Mouse (Mus musculus) hindbrain, embryonic 16.5 days (tissue): ENCODE measurements around the gene Swap70. TPM values are rescaled to one million over a fixed set of nuclear protein-coding genes. Genes with fewer than 3 reads are reported as not detected.

Experiments used
- ATAC-seq: fragments of 200-750 bp; cut with Nextera tagmentation; 2 replicates; pipeline ENCODE4 v1.8.0; 2017; ENCODE audit warnings: moderate TSS enrichment, moderate library complexity
- H3K27ac ChIP-seq: fragments of 300-500 bp; sonication (generic); 2 replicates; pipeline ENCODE4 v1.5.1; 2014; ENCODE audit warnings: low read depth, mild to moderate bottlenecking, control low read depth, low read length, moderate library complexity
- H3K27me3 ChIP-seq: fragments of 300-500 bp; sonication (generic); replicated peaks from 2 replicates; pipeline ENCODE4 v1.6.1; 2014; ENCODE audit warnings: low read length; ENCODE audit not compliant: control insufficient read depth, insufficient read depth
- H3K36me3 ChIP-seq: fragments of 300-500 bp; sonication (generic); 2 replicates; pipeline ENCODE4 v1.6.1; 2014; ENCODE audit warnings: mild to moderate bottlenecking, low read length, moderate library complexity, mixed read lengths; ENCODE audit not compliant: control insufficient read depth, insufficient read depth
- H3K4me1 ChIP-seq: fragments of 300-500 bp; sonication (generic); 2 replicates; pipeline ENCODE4 v1.6.1; 2014; ENCODE audit warnings: low read depth, low read length; ENCODE audit not compliant: control insufficient read depth, insufficient read depth
- H3K4me2 ChIP-seq: fragments of 300-500 bp; sonication (generic); 2 replicates; pipeline ENCODE4 v1.6.1; 2014; ENCODE audit warnings: mild to moderate bottlenecking, low read length, control low read depth, moderate library complexity
- H3K4me3 ChIP-seq: fragments of 300-500 bp; sonication (generic); 2 replicates; pipeline ENCODE4 v1.5.1; 2014; ENCODE audit warnings: mild to moderate bottlenecking, low read length, control low read depth, moderate library complexity
- H3K9ac ChIP-seq: fragments of 300-500 bp; sonication (generic); 2 replicates; pipeline ENCODE4 v1.6.1; 2014; ENCODE audit warnings: low read depth, mild to moderate bottlenecking, control low read depth, low read length, moderate library complexity
- H3K9me3 ChIP-seq: fragments of 300-500 bp; sonication (generic); 2 replicates; pipeline ENCODE4 v1.6.1; 2014; ENCODE audit warnings: mild to moderate bottlenecking, low read length, moderate library complexity; ENCODE audit not compliant: control insufficient read depth
- WGBS: fragments of 180-500 bp; shearing (Covaris S2); extraction: QIAGEN DNeasy Blood & Tissue Kit; methylation state at CpG from one replicate; pipeline ENCODE4 v1.1.7; 2014; 5-methylcytosine and 5-hydroxymethylcytosine counted together
- polyA plus RNA-seq: library from polyadenylated mRNA; unstranded; fragments of >200 nt; fragmentation: Nextera tagmentation; extraction: Ambion mirVana; gene quantifications from 2 replicates; pipeline ENCODE4 v1.2.1, GENCODE M21; 2015

Gene Swap70
- polyA plus RNA-seq, 1 experiment from 2014 or later, result 10.6 TPM

DNA sequence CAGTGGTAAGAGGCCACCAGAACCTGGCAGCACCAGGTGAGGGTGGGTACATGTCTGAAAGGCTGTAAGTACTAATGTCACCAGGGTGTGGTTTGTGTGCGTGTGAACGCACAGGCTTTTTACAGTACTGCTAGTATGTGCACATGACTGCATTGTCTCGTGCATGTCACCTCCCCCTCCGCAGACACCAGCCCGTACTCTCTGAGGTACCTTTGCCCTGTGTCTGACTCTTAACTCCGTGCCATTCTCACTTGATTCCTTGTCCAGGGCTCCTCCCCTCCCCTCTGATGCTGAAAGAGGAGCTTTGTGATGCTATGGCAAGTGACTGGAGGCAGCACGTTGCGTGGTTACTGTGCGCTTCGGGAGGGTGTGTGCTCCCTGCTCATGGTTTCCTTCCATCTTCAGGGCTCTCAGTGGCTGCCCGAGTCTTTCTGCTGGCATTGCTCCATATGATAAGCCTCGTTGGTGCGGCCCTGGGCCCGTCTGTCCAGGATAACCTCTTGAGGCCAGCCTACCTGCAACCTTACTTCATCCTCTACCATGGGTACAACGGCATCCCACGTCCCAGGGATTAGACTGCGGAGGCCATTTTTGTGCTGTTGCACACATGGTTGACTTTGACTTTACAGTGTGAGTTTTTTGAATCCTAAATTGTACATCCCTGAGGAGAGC lies 77.4 kb downstream of the Swap70 start:
- H3K4me1 ChIP-seq, result no peaks in the 10 kb centered on the region
- no peak overlapping the region for H3K4me3 ChIP-seq
- H3K27ac ChIP-seq, result no peak overlapping the region
- no peak for ATAC-seq
- 89% methylated on average over 17 of the region's 17 CpGs for WGBS
- no peaks in the 10 kb centered on the region for H3K36me3 ChIP-seq
- no peaks in the 10 kb centered on the region for H3K9me3 ChIP-seq
- no peak overlapping the region for H3K9ac ChIP-seq
- no peak overlapping the region for H3K4me2 ChIP-seq
- H3K27me3 ChIP-seq, result no peaks in the 10 kb centered on the region

DNA sequence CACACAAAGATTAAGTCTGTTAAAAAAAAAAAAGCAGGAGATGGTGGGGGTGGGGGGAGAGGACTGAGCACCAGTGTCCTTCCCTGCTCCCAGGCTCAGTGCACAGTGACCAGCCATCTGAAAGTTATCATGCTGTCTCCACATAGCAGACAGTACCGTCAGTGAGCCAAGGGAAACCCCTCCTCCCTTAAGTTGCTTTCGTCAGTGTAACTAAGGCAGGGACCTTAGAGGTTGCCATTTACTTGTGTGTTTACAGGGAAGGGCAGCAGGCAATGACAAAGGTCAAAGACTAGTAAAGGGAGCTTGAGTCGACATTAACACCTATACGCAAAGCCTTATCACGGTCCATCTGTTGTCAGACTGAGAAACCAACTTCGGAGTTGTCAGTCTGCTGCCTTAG lies 81.4 kb downstream of the Swap70 start:
- WGBS, result 86% methylated on average over 6 of the region's 6 CpGs
- no peak for ATAC-seq
- Histone ChIP-seq H3K27ac (no peak overlapping the region), H3K36me3 (peaks cover 8% of the 10 kb centered on the region), H3K4me1 (no peaks in the 10 kb centered on the region), H3K9ac (no peak overlapping the region), H3K4me3 (no peak overlapping the region), H3K4me2 (no peak overlapping the region), H3K9me3 (no peaks in the 10 kb centered on the region), H3K27me3 (no peaks in the 10 kb centered on the region)

DNA sequence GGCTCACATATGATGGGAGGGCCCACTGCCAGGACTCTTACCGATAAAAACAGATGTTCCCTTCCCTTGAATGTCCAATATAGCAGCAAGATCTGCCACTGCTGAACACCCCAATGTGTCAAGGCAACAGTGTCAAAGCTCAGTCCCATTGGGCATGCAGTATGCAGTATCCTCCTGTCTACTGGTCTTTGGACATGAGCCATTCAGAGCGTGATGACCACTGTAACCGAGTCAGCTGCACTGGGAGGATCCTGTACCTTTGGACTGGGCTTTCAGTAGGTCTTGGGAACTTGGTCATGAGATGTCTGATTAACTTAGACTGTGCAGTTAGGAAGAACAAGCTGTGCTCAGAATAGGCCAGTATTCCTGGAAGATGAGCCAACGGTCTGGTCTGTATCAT lies 84.0 kb downstream of the Swap70 start:
- Histone ChIP-seq H3K4me3 (no peak overlapping the region), H3K4me1 (no peaks in the 10 kb centered on the region), H3K9ac (no peak overlapping the region), H3K4me2 (no peak overlapping the region), H3K36me3 (peaks cover 22% of the 10 kb centered on the region), H3K9me3 (no peaks in the 10 kb centered on the region), H3K27me3 (no peaks in the 10 kb centered on the region), H3K27ac (no peak overlapping the region)
- 91% methylated on average over 4 of the region's 4 CpGs for WGBS
- no peak for ATAC-seq

- Histone ChIP-seq H3K4me1 (no peaks in the 10 kb centered on the region), H3K36me3 (peaks cover 23% of the 10 kb centered on the region), H3K4me3 (no peak overlapping the region), H3K4me2 (no peak overlapping the region), H3K9me3 (no peaks in the 10 kb centered on the region), H3K27me3 (no peaks in the 10 kb centered on the region), H3K27ac (no peak overlapping the region), H3K9ac (no peak overlapping the region)
- 64% methylated on average over 5 of the region's 5 CpGs for WGBS
- no peak for ATAC-seq
These were observed 84.8 kb downstream of the Swap70 start for GRCm38 (mm10) chr7:110306281-110306680.

DNA sequence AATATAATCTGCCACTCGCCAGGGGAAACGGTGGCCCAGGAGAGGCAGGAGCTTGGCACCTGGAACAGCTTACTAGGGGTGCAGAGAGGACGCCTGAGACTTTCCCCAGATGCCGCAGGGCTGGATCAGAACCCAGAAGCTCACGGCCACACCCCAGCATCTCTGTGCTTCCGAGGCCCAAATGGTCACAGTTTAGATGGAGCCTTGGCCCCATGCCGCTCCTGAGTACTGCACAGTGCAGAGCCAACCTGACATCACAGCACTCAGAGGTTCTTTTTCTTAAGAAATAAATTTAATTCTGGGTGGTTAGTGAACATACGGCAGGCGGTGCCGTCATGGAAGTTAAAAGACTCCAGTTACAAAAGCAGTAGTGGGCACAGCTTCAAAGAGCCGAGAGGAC lies 86.2 kb downstream of the Swap70 start:
- no peak for ATAC-seq
- Histone ChIP-seq H3K4me1 (no peaks in the 10 kb centered on the region), H3K4me2 (no peak overlapping the region), H3K36me3 (peaks cover 36% of the 10 kb centered on the region), H3K27me3 (no peaks in the 10 kb centered on the region), H3K27ac (no peak overlapping the region), H3K9me3 (no peaks in the 10 kb centered on the region), H3K4me3 (no peak overlapping the region), H3K9ac (no peak overlapping the region)
- 88% methylated on average over 11 of the region's 11 CpGs for WGBS

DNA sequence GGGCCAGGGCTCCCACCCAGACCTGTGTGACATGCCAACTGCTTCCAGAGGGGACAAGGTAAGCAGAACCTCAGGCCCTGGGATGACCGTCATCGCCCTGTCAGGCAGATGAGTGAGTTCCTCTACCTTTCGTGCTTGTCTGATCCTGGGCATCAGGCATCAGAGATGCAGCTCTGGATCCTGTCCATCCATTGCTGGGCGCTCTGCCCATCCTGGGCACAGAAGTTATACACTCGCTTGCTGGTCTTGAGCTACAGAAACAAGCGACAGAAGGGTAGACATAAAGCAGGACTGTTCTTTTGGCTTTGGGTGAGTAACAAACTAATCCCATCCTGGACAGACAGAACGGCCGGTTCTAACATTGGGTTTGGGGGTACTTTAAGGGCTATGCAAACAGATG lies 87.7 kb downstream of the Swap70 start:
- 91% methylated on average over 8 of the region's 8 CpGs for WGBS

GRCm38 (mm10) chr7:110313392-110314055 lies 92.0 kb downstream of the Swap70 start:
- ATAC-seq, result no peak
- H3K9ac ChIP-seq, result no peak overlapping the region
- H3K9me3 ChIP-seq, result no peaks in the 10 kb centered on the region
- WGBS, result 93% methylated on average over 9 of the region's 9 CpGs
- H3K27ac ChIP-seq, result no peak overlapping the region
- H3K4me1 ChIP-seq, result no peaks in the 10 kb centered on the region
- no peak overlapping the region for H3K4me3 ChIP-seq
- no peak overlapping the region for H3K4me2 ChIP-seq
- H3K36me3 ChIP-seq, result peaks cover 56% of the 10 kb centered on the region
- no peaks in the 10 kb centered on the region for H3K27me3 ChIP-seq

More for the DNA sequence above, 87.7 kb downstream of the Swap70 start:
- Histone ChIP-seq H3K27ac (no peak overlapping the region), H3K9me3 (no peaks in the 10 kb centered on the region), H3K9ac (no peak overlapping the region), H3K4me3 (no peak overlapping the region), H3K4me2 (no peak overlapping the region), H3K27me3 (no peaks in the 10 kb centered on the region), H3K36me3 (peaks cover 44% of the 10 kb centered on the region), H3K4me1 (no peaks in the 10 kb centered on the region)
- no peak for ATAC-seq

DNA sequence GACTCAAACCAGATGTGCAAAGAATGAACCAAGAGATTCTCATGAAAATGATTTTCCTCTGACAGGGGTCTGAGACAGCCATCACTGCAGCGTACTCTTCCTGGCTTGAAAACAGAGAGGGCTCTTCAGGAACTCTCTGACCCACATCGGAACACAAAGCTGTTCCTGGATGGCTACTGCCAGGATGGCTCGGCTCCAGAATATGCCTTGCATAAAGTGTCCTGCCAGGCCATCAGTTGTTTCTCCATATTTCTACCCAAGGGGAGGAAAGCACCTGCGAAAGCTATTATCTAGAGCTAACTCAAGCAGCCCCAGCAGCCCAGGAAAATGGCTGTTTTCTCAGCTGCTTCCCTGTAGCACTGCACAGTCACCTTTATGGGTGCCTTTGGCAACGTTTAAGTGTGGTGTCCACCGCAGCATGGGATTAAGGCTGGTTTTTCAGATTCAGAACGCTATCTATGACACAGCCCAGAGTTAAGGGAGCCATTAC lies 92.9 kb downstream of the Swap70 start:
- 83% methylated on average over 7 of the region's 7 CpGs for WGBS
- H3K4me2 ChIP-seq, result no peak overlapping the region
- H3K4me1 ChIP-seq, result no peaks in the 10 kb centered on the region
- ATAC-seq, result no peak
- peaks cover 53% of the 10 kb centered on the region for H3K36me3 ChIP-seq
- no peak overlapping the region for H3K4me3 ChIP-seq
- no peaks in the 10 kb centered on the region for H3K27me3 ChIP-seq
- no peak overlapping the region for H3K9ac ChIP-seq
- no peak overlapping the region for H3K27ac ChIP-seq
- no peaks in the 10 kb centered on the region for H3K9me3 ChIP-seq

- H3K4me2 ChIP-seq, result no peak overlapping the region
- H3K9ac ChIP-seq, result no peak overlapping the region
- H3K27me3 ChIP-seq, result no peaks in the 10 kb centered on the region
- H3K36me3 ChIP-seq, result peaks cover 50% of the 10 kb centered on the region
- WGBS, result 93% methylated on average over 1 of the region's 1 CpGs
- H3K4me3 ChIP-seq, result no peak overlapping the region
- H3K4me1 ChIP-seq, result no peaks in the 10 kb centered on the region
- H3K27ac ChIP-seq, result no peak overlapping the region
- no peak for ATAC-seq
- no peaks in the 10 kb centered on the region for H3K9me3 ChIP-seq
These were observed 93.8 kb downstream of the Swap70 start for GRCm38 (mm10) chr7:110315352-110315751.
